Mouse (Mus musculus): ENCODE data around the gene Gm3776.

- no peak for TF ChIP-seq CTCF (IDR thresholded peaks at IDR 0.05; ENCODE audit: extremely low read depth, insufficient read length, insufficient replicate concordance, low read depth, low read length)
- TF ChIP-seq POLR2A (IDR thresholded peaks at IDR 0.05; ENCODE audit: low read depth, low read length), result no peak
Observed at GRCm38 (mm10) chr9:78208956-78209355, 48.0 kb upstream of the Gm3776 start.
